In the genomic region with DNA sequence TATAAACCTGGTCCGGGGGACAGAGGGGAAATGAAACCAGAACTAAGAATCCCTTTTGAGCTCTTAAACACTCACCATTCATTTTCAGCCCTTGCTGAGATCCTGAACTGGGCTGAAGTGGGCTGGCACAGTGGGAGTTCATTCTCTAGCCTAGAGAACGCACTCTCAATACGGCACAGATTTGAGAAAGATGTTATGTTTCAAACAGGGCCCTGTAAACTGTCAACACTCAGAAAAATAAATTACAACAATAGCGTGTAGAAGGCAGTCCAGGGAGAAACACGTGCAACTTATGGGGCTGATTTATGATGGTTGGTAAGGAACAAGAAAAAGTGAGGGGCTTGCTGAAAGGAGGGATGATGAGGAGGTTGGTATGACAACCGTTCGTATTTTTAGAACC, we compare ENCODE assay signal across 30 mouse cellular contexts.
A peak's percentile ranks its signal among the peaks of the same experiment; 100 is the strongest.
DNase-seq lines count a peak whose midpoint lies in the region; ATAC-seq lines count a peak whose summit lies in the region.
"Had no signal": no experiment of that assay in that cellular context is flagged by ENCODE, and none has a peak within 500 bp of the region (broad histone marks: within the 10 kb centered on the region; RNA-seq: fewer than 3 reads in every experiment).

No protein-coding gene starts in this region.

- no peaks in the 10 kb centered on the region for H3K27me3 ChIP-seq in embryonic facial prominence, embryonic 13.5 days
- no peaks in the 10 kb centered on the region for H3K27me3 ChIP-seq in embryonic facial prominence, embryonic 10.5 days (replicated peaks; ENCODE audit: low read depth, poor library complexity, severe bottlenecking)
- H3K27me3 ChIP-seq in limb, embryonic 11.5 days (ENCODE audit: control insufficient read depth, insufficient read depth, low read length): no peaks in the 10 kb centered on the region
- H3K27me3 ChIP-seq in limb, embryonic 10.5 days (ENCODE audit: low read depth, poor library complexity, severe bottlenecking): no peaks in the 10 kb centered on the region
- no peaks in the 10 kb centered on the region for H3K27me3 ChIP-seq in splenic B cell, adult 2 months (ENCODE audit: control insufficient read depth, insufficient read depth, low read length, poor library complexity, severe bottlenecking)
- H3K27me3 ChIP-seq: CH12.LX; hindbrain, embryonic 13.5 days; kidney, embryonic 15.5 days; liver, embryonic 15.5 days; megakaryocyte, embryonic 14.5 days; midbrain, embryonic 13.5 days had no signal

- H3K4me1 ChIP-seq in embryonic facial prominence, embryonic 13.5 days: peaks cover 12% of the 10 kb centered on the region
- H3K4me1 ChIP-seq in embryonic facial prominence, embryonic 10.5 days: no peaks in the 10 kb centered on the region
- no peaks in the 10 kb centered on the region for H3K4me1 ChIP-seq in limb, embryonic 11.5 days (ENCODE audit: control insufficient read depth, insufficient read depth, low read length)
- H3K4me1 ChIP-seq in limb, embryonic 10.5 days: peaks cover 16% of the 10 kb centered on the region
- H3K4me1 ChIP-seq: megakaryocyte, embryonic 14.5 days; midbrain, embryonic 13.5 days had no signal

- H3K4me3 ChIP-seq in embryonic facial prominence, embryonic 13.5 days: no peak overlapping the region
- no peak overlapping the region for H3K4me3 ChIP-seq in embryonic facial prominence, embryonic 10.5 days
- no peak overlapping the region for H3K4me3 ChIP-seq in limb, embryonic 11.5 days (ENCODE audit: low read depth, low read length)
- no peak overlapping the region for H3K4me3 ChIP-seq in limb, embryonic 10.5 days
- H3K4me3 ChIP-seq: erythroblast, embryonic 14.5 days; hindbrain, embryonic 13.5 days; kidney, embryonic 15.5 days; liver, embryonic 15.5 days; midbrain, embryonic 13.5 days had no signal

- WGBS in embryonic facial prominence, embryonic 13.5 days: 41% methylated on average over 7 of the region's 7 CpGs
- 79% methylated on average over 7 of the region's 7 CpGs for WGBS in embryonic facial prominence, embryonic 10.5 days
- 32% methylated on average over 7 of the region's 7 CpGs for WGBS in limb, embryonic 11.5 days
- 64% methylated on average over 7 of the region's 7 CpGs for WGBS in limb, embryonic 10.5 days

- no peak overlapping the region for H3K9ac ChIP-seq in embryonic facial prominence, embryonic 13.5 days
- no peak overlapping the region for H3K9ac ChIP-seq in limb, embryonic 11.5 days (ENCODE audit: low read length)
- H3K9ac ChIP-seq: hindbrain, embryonic 13.5 days; kidney, embryonic 15.5 days; liver, embryonic 15.5 days; lung, embryonic 14.5 days; midbrain, embryonic 13.5 days had no signal

- H3K9me3 ChIP-seq in embryonic facial prominence, embryonic 13.5 days: no peaks in the 10 kb centered on the region
- H3K9me3 ChIP-seq in embryonic facial prominence, embryonic 10.5 days: no peaks in the 10 kb centered on the region
- no peaks in the 10 kb centered on the region for H3K9me3 ChIP-seq in limb, embryonic 11.5 days (ENCODE audit: control insufficient read depth, low read length)
- no peaks in the 10 kb centered on the region for H3K9me3 ChIP-seq in limb, embryonic 10.5 days (replicated peaks)
- H3K9me3 ChIP-seq: hindbrain, embryonic 13.5 days; kidney, embryonic 15.5 days; liver, embryonic 15.5 days; midbrain, embryonic 13.5 days had no signal

- ATAC-seq in embryonic facial prominence, embryonic 13.5 days (ENCODE audit: insufficient number of reproducible peaks, insufficient read depth, low FRiP score, low TSS enrichment, low read depth): 0 out of 2 replicates have a peak, but pooled peaks have one; percentile 15
- ATAC-seq in limb, embryonic 11.5 days (ENCODE audit: insufficient number of reproducible peaks, low FRiP score, low TSS enrichment, low read depth): peak; percentile 79; the same call in 1 of the 2 replicates
- ATAC-seq: activated CD4-positive, CD25-positive, alpha-beta regulatory T cell, adult 4 months; midbrain, embryonic 13.5 days had no signal

- H3K36me3 ChIP-seq in embryonic facial prominence, embryonic 13.5 days: no peaks in the 10 kb centered on the region
- H3K36me3 ChIP-seq in embryonic facial prominence, embryonic 10.5 days (replicated peaks): no peaks in the 10 kb centered on the region
- no peaks in the 10 kb centered on the region for H3K36me3 ChIP-seq in limb, embryonic 11.5 days (ENCODE audit: control insufficient read depth, insufficient read depth, low read length)
- no peaks in the 10 kb centered on the region for H3K36me3 ChIP-seq in limb, embryonic 10.5 days
- no peaks in the 10 kb centered on the region for H3K36me3 ChIP-seq in splenic B cell, adult 2 months (ENCODE audit: control insufficient read depth, insufficient read depth, low read length, poor library complexity, severe bottlenecking)
- H3K36me3 ChIP-seq: hindbrain, embryonic 13.5 days; kidney, embryonic 15.5 days; liver, embryonic 15.5 days; midbrain, embryonic 13.5 days had no signal

- H3K4me2 ChIP-seq in embryonic facial prominence, embryonic 13.5 days: no peak overlapping the region
- no peak overlapping the region for H3K4me2 ChIP-seq in limb, embryonic 11.5 days (ENCODE audit: low read depth, severe bottlenecking)
- H3K4me2 ChIP-seq: heart, embryonic 11.5 days; hindbrain, embryonic 13.5 days; kidney, embryonic 15.5 days; liver, embryonic 15.5 days; lung, embryonic 14.5 days; midbrain, embryonic 13.5 days had no signal

- no peak overlapping the region for H3K27ac ChIP-seq in embryonic facial prominence, embryonic 13.5 days
- H3K27ac ChIP-seq in embryonic facial prominence, embryonic 10.5 days (replicated peaks): no peak overlapping the region
- no peak overlapping the region for H3K27ac ChIP-seq in limb, embryonic 11.5 days (replicated peaks; ENCODE audit: low read depth, low read length)
- no peak overlapping the region for H3K27ac ChIP-seq in limb, embryonic 10.5 days
- H3K27ac ChIP-seq: hindbrain, embryonic 13.5 days; kidney, embryonic 15.5 days; liver, embryonic 15.5 days; midbrain, embryonic 13.5 days had no signal

- DNase-seq in embryonic facial prominence, embryonic 10.5 days (ENCODE audit: low spot score): no peak
- no peak for DNase-seq in limb, embryonic 11.5 days (ENCODE audit: low spot score)
- no peak for DNase-seq in limb, embryonic 10.5 days (ENCODE audit: low spot score)
- DNase-seq in hindlimb bud, embryonic 11.5 days (ENCODE audit: extremely low spot score, low read depth, low spot score): peak; percentile 16
- peak; percentile 18 for DNase-seq in splenic B cell, adult 2 months (ENCODE audit: low read depth, low spot score)
- DNase-seq in lung, postnatal 36 days: no peak
- no peak for DNase-seq in kidney, adult 11 months
- DNase-seq: adrenal gland, adult 2 months; adrenal gland, postnatal 36 days; cerebellum, adult 2 months; cerebellum, postnatal 14 days; gastrocnemius, postnatal 25 days; heart, adult 18-20 months; heart, postnatal 4 days; kidney, adult 18-20 months; kidney, postnatal 25 days; liver; lung, embryonic 14.5 days; lung, postnatal 14 days; spleen, adult 18-20 months had no signal

Comparison
In these comparisons a context has a peak if more than half of its experiments do, and no peak if none do; other contexts are left out.
1. DNase-seq: peak in hindlimb bud, embryonic 11.5 days (single experiment) and splenic B cell, adult 2 months (single experiment); none in embryonic facial prominence, embryonic 10.5 days (single experiment), limb, embryonic 11.5 days (single experiment), limb, embryonic 10.5 days (single experiment), lung, postnatal 36 days (single experiment) and kidney, adult 11 months (single experiment).